Mouse (Mus musculus): ENCODE measurements around the gene Tjp1. TPM values are rescaled to one million over a fixed set of nuclear protein-coding genes. Genes with fewer than 3 reads are reported as not detected.
A peak's percentile ranks its signal among the peaks of the same experiment; 100 is the strongest.

The Tjp1 gene
- polyA plus RNA-seq, 1 experiment from 2014 or later = 26.9 TPM

DNA sequence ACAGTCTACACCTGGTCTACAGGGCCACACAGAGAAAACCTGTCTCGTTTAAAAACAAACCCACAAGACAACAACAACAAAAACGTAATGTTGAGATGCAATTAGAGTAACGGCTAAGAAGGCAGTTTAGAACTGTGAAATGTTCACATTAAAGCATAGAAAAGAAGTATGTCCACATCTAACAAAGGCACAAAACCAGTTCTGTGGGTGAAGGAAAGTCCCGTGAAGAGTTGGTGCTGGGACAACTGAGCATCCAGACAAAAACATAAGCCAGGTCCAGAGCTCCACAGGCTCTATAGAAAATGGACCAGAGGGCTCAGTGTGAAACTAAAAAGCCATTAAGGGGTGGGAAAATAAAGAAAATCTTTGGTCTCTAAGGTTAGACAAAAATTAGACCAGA lies 131.7 kb downstream of the Tjp1 start:
- no peak for ATAC-seq
- H3K36me3 ChIP-seq = no peaks in the 10 kb centered on the region

GRCm38 (mm10) chr7:65395166-65395565 lies 132.4 kb downstream of the Tjp1 start:
- Histone ChIP-seq H3K4me1 (replicated peaks) (peaks cover 21% of the 10 kb centered on the region), H3K9ac (replicated peaks) (no peak overlapping the region), H3K9me3 (no peaks in the 10 kb centered on the region), H3K27me3 (peaks cover 6% of the 10 kb centered on the region; the same call in 1 of the 2 replicates), H3K4me2 (replicated peaks) (no peak overlapping the region), H3K27ac (no peak overlapping the region), H3K36me3 (no peaks in the 10 kb centered on the region), H3K4me3 (replicated peaks) (no peak overlapping the region)
- ATAC-seq = no peak
- 69% methylated on average over 5 of the region's 5 CpGs for WGBS

More for the DNA sequence above, 131.7 kb downstream of the Tjp1 start:
- no peaks in the 10 kb centered on the region for H3K9me3 ChIP-seq
- no peak overlapping the region for H3K4me3 ChIP-seq (replicated peaks)
- H3K27me3 ChIP-seq = peaks cover 6% of the 10 kb centered on the region; the same call in 1 of the 2 replicates
- peaks cover 21% of the 10 kb centered on the region for H3K4me1 ChIP-seq (replicated peaks)
- no peak overlapping the region for H3K9ac ChIP-seq (replicated peaks)
- H3K4me2 ChIP-seq (replicated peaks) = no peak overlapping the region
- H3K27ac ChIP-seq = no peak overlapping the region
- 84% methylated on average over 4 of the region's 4 CpGs for WGBS

DNA sequence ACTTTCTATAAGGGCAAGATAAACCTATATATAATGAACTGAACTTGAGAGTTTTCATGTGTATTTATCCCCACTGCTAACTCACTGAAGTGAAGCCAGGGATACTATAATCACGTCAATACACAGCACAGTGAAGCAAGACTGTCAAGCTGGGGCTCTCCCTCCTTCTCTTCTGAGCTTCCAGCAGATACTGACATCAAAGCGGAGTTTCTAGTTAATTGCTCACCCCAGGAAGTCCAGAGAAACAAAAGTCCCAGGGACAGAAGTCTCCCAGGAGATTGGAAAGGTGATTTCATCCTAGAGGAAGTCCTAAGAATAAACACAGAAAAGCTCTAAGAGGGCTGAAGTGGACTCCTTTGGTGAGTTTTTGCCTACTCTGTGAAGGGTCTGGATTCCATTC lies 132.9 kb downstream of the Tjp1 start:
- H3K27ac ChIP-seq = no peak overlapping the region
- 29% methylated on average over 2 of the region's 2 CpGs for WGBS
- no peak for ATAC-seq

GRCm38 (mm10) chr7:65393704-65394452 lies 133.7 kb downstream of the Tjp1 start:
- Histone ChIP-seq H3K27me3 (peaks cover 6% of the 10 kb centered on the region; the same call in 1 of the 2 replicates), H3K9me3 (no peaks in the 10 kb centered on the region), H3K27ac (no peak overlapping the region), H3K4me1 (replicated peaks) (peaks cover 21% of the 10 kb centered on the region), H3K9ac (replicated peaks) (peak overlapping the region; percentile 37; the same call in 1 of the 2 replicates), H3K36me3 (no peaks in the 10 kb centered on the region), H3K4me3 (replicated peaks) (no peak overlapping the region), H3K4me2 (replicated peaks) (peak overlapping the region; percentile 42)
- WGBS = 8% methylated on average over 17 of the region's 17 CpGs
- 0 out of 2 replicates have a peak, but pooled peaks have one; percentile 20 for ATAC-seq

More for the DNA sequence above, 132.9 kb downstream of the Tjp1 start:
- Histone ChIP-seq H3K4me2 (replicated peaks) (no peak overlapping the region), H3K9ac (replicated peaks) (no peak overlapping the region), H3K27me3 (peaks cover 6% of the 10 kb centered on the region; the same call in 1 of the 2 replicates), H3K36me3 (no peaks in the 10 kb centered on the region), H3K4me3 (replicated peaks) (no peak overlapping the region), H3K4me1 (replicated peaks) (peaks cover 21% of the 10 kb centered on the region), H3K9me3 (no peaks in the 10 kb centered on the region)

- Histone ChIP-seq H3K4me2 (replicated peaks) (no peak overlapping the region), H3K36me3 (no peaks in the 10 kb centered on the region), H3K27me3 (peaks cover 6% of the 10 kb centered on the region; the same call in 1 of the 2 replicates), H3K4me3 (replicated peaks) (no peak overlapping the region), H3K9me3 (no peaks in the 10 kb centered on the region), H3K4me1 (replicated peaks) (peaks cover 29% of the 10 kb centered on the region), H3K9ac (replicated peaks) (no peak overlapping the region), H3K27ac (no peak overlapping the region)
- 53% methylated on average over 9 of the region's 9 CpGs for WGBS
- ATAC-seq = no peak
These were observed 134.6 kb downstream of the Tjp1 start for GRCm38 (mm10) chr7:65392986-65393385.

GRCm38 (mm10) chr7:65389539-65389938 lies 138.0 kb downstream of the Tjp1 start:
- no peak for ATAC-seq
- no peak overlapping the region for H3K27ac ChIP-seq

DNA sequence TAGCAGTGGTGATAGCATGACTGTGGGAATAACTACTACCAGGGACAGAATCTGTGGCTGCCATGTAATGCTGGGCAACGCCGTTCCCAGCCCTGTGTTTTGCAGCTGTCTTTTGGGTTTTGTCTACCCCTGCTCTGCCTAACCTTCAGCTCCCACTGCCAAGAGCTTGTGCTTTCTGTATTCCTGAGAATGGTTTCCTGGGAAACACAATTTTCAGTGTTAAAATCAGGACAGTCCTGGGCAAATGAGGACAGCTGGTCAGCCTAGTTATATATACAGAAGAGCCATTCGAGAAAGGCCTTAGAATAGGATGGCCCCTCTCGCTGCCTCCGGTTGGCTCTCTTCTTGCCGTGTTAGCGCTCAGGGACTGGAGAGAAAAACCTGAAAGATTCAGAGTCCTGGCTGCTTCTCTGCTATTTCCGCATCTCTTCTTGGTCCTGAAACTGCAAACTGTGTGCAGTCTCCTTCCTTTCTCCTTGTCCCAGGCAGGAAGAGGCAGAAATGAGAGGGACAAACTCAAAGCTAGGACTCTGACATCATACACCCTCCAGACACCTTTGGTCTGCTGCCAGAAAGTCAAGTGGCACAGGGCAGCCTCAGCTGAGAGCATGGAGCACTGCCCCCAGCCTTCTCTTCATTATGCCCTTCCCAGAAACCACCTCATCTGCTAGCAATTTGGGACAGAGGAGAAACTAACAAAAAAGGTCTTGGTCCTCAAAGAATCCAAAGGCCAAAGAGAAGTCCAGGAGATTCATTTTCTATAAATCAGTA lies 139.2 kb downstream of the Tjp1 start:
- peaks cover 14% of the 10 kb centered on the region for H3K4me1 ChIP-seq (replicated peaks)
- WGBS = 74% methylated on average over 8 of the region's 8 CpGs
- ATAC-seq = peak; percentile 53; the same call in 1 of the 2 replicates
- H3K9ac ChIP-seq (replicated peaks) = no peak overlapping the region
- H3K27me3 ChIP-seq = no peaks in the 10 kb centered on the region
- no peak overlapping the region for H3K4me2 ChIP-seq (replicated peaks)
- H3K4me3 ChIP-seq (replicated peaks) = no peak overlapping the region
- peak overlapping the region; percentile 36 for H3K27ac ChIP-seq
- H3K36me3 ChIP-seq = no peaks in the 10 kb centered on the region
- H3K9me3 ChIP-seq = no peaks in the 10 kb centered on the region

More at GRCm38 (mm10) chr7:65389539-65389938, 138.0 kb downstream of the Tjp1 start:
- no peaks in the 10 kb centered on the region for H3K27me3 ChIP-seq
- H3K4me3 ChIP-seq (replicated peaks) = no peak overlapping the region
- no peak overlapping the region for H3K4me2 ChIP-seq (replicated peaks)
- H3K4me1 ChIP-seq (replicated peaks) = peaks cover 25% of the 10 kb centered on the region
- 93% methylated on average over 7 of the region's 7 CpGs for WGBS
- no peaks in the 10 kb centered on the region for H3K36me3 ChIP-seq
- no peak overlapping the region for H3K9ac ChIP-seq (replicated peaks)
- no peaks in the 10 kb centered on the region for H3K9me3 ChIP-seq

DNA sequence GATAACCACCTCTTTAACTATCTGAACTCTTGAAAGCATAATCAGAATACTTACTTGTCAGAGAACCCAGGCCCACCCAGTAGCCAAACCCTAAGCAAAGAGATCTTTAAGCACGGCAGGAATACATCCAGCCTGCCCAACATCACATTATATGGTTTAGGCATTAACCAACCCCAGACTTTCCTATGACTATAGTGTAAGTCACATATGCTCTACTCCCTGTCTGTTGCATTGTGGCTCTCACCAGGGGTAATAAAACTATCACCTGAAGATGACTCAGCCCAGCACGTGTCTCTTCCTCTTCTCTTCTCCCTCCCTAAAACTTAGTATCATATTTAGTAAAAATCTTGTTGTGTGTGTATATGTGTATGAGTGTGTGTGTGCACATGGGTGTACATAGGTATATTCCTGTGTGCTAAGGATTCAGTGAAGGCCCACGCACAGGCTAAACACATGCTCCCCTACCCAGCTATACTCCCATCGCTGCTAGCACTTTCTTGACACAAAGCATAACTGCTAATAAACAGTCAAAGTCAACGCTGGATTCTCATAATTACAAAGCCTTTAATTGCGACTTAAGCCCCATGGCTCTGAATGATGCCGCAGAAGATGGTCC lies 139.9 kb downstream of the Tjp1 start:
- no peak overlapping the region for H3K4me3 ChIP-seq (replicated peaks)
- peaks cover 10% of the 10 kb centered on the region for H3K4me1 ChIP-seq (replicated peaks)
- H3K9ac ChIP-seq (replicated peaks) = no peak overlapping the region
- no peak overlapping the region for H3K4me2 ChIP-seq (replicated peaks)
- no peaks in the 10 kb centered on the region for H3K27me3 ChIP-seq
- ATAC-seq = no peak
- no peaks in the 10 kb centered on the region for H3K9me3 ChIP-seq
- H3K36me3 ChIP-seq = no peaks in the 10 kb centered on the region
- H3K27ac ChIP-seq = peak overlapping the region; percentile 36; the same call in 1 of the 2 replicates
- WGBS = 74% methylated on average over 7 of the region's 7 CpGs

GRCm38 (mm10) chr7:65384775-65385174 lies 142.8 kb downstream of the Tjp1 start:
- Histone ChIP-seq H3K4me1 (replicated peaks) (peaks cover 12% of the 10 kb centered on the region), H3K4me2 (replicated peaks) (no peak overlapping the region), H3K9me3 (no peaks in the 10 kb centered on the region), H3K27me3 (no peaks in the 10 kb centered on the region), H3K27ac (no peak overlapping the region), H3K4me3 (replicated peaks) (no peak overlapping the region), H3K9ac (replicated peaks) (no peak overlapping the region), H3K36me3 (no peaks in the 10 kb centered on the region)
- WGBS = 90% methylated on average over 7 of the region's 7 CpGs
- ATAC-seq = no peak

DNA sequence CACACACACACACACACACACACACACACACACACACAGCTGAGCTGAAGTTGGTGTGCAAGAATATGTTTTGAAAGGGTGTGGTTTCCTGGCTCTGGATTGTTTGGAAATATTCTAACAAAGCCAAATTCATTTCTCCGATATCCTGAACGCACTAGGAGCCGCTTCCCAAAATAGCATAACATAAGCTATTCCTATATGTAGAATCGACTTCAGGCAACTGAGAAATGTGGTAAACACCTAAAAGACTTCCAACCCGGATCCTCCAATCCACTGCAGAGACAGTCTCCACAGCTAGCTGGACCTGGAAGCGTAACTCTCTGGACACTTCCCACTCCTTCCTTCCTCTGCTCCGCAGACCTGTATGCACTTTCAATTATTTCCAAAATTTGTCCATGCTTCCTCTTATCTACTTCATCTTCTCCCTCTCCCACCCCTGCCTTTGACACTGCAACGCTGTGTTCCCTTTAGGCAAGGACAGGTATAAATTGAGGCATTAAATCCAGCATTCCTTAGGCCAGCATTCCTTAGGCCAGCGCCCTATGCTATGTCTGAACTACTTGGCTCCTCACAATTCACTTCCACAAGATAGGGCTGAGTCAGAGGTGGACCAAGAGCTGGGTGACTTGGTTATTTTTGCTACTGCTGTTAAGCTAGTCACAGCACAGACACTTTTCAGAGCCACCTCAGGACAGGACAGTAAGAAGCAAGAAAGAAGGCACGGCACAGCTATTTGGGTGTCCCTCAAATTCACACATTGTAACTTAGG lies 144.9 kb downstream of the Tjp1 start:
- Histone ChIP-seq H3K4me3 (replicated peaks) (no peak overlapping the region), H3K4me2 (replicated peaks) (no peak overlapping the region), H3K9ac (replicated peaks) (no peak overlapping the region), H3K9me3 (no peaks in the 10 kb centered on the region), H3K36me3 (no peaks in the 10 kb centered on the region), H3K27me3 (no peaks in the 10 kb centered on the region), H3K4me1 (replicated peaks) (0 out of 2 replicates have a peak, but pooled peaks cover 2% of the 10 kb centered on the region), H3K27ac (no peak overlapping the region)
- no peak for ATAC-seq
- 85% methylated on average over 10 of the region's 10 CpGs for WGBS

DNA sequence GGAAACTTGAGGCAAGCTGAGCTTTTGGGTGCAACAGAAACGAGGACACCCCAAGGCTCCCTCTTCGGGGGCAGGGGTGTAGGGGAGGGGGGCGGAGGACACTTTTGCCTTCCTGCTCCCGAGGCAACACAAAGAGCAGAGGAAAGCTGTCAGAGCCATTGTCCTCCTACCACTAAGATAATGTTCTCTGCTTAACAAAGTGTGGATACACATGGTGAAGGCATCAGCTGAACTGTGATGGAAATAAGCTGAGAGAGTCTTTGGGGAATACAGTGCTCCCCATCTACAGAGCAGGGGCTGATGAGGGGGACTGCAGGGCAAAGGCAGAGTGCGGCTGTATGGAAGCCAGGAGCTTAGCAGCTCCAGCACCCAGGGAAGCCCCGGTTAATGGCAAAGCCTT lies 145.7 kb downstream of the Tjp1 start:
- Histone ChIP-seq H3K4me1 (replicated peaks) (0 out of 2 replicates have a peak, but pooled peaks cover 2% of the 10 kb centered on the region), H3K9me3 (no peaks in the 10 kb centered on the region), H3K4me3 (replicated peaks) (no peak overlapping the region), H3K27ac (no peak overlapping the region), H3K9ac (replicated peaks) (no peak overlapping the region), H3K4me2 (replicated peaks) (no peak overlapping the region), H3K27me3 (no peaks in the 10 kb centered on the region), H3K36me3 (no peaks in the 10 kb centered on the region)
- no peak for ATAC-seq
- 31% methylated on average over 6 of the region's 6 CpGs for WGBS

All from midbrain, embryonic 13.5 days (tissue).